Comparison of ENCODE assay signal across 11 mouse cellular contexts in the genomic region with DNA sequence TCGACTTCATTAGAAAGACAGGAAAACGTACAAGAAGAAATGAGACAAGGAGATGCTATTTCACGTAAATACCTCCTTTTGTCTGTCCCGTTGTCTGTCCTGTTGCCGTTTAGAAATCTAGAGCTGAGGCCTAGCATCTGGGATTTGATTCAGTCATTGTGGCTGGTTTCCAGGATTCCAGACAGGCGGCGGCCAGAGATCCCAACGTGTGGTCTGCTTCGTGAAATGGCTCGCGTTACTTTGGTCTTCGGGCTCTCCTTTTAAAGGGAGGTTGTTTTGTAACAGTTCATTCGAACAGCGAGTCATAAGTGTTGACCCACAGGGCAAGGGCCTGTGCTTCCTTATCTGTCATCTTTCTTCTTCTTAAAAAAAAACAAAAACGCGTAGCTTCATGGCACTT. TPM values are rescaled to one million over a fixed set of nuclear protein-coding genes. Genes with fewer than 3 reads are reported as not detected.
A peak's percentile ranks its signal among the peaks of the same experiment; 100 is the strongest.
DNase-seq lines count a peak whose midpoint lies in the region; ATAC-seq and TF ChIP-seq lines count a peak whose summit lies in the region.
"Had no signal": no experiment of that assay in that cellular context is flagged by ENCODE, and none has a peak within 500 bp of the region (broad histone marks: within the 10 kb centered on the region; RNA-seq: fewer than 3 reads in every experiment).

A gene (minus strand): TSS at position 223 of the 400 bp plus-strand sequence.

- no peak within 1 kb of the TSS for H3K9ac ChIP-seq in forebrain, embryonic 14.5 days (ENCODE audit: low read length)
- H3K9ac ChIP-seq in forebrain, embryonic 15.5 days (replicated peaks), result no peak within 1 kb of the TSS
- H3K9ac ChIP-seq in lung, embryonic 16.5 days (ENCODE audit: low read length), result no peak within 1 kb of the TSS
- H3K9ac ChIP-seq in limb, embryonic 12.5 days (replicated peaks), result no peak within 1 kb of the TSS
- H3K9ac ChIP-seq: liver, embryonic 12.5 days had no signal

- no peak for ATAC-seq in forebrain, embryonic 14.5 days
- no peak for ATAC-seq in forebrain, embryonic 15.5 days (replicated peaks)
- peak; percentile 7; the same call in 1 of the 2 replicates for ATAC-seq in lung, embryonic 16.5 days (ENCODE audit: low read depth)
- no peak for ATAC-seq in limb, embryonic 12.5 days (ENCODE audit: insufficient number of reproducible peaks, insufficient read depth, low FRiP score, low TSS enrichment, low read depth)
- ATAC-seq: intestine, embryonic 16.5 days; liver, embryonic 12.5 days had no signal

- TF ChIP-seq POLR2A in lung, adult 2 months (IDR thresholded peaks at IDR 0.05; ENCODE audit: borderline replicate concordance, extremely low read depth, low read depth, low read length), result no peak
- TF ChIP-seq POLR2A in brain, embryonic 14.5 days (IDR thresholded peaks at IDR 0.05; ENCODE audit: borderline replicate concordance, extremely low read depth, insufficient read depth, insufficient read length, poor library complexity, severe bottlenecking), result no peak

- no peak within 1 kb of the TSS for H3K4me2 ChIP-seq in forebrain, embryonic 14.5 days (ENCODE audit: low read length)
- H3K4me2 ChIP-seq in forebrain, embryonic 15.5 days (replicated peaks), result no peak within 1 kb of the TSS
- no peak within 1 kb of the TSS for H3K4me2 ChIP-seq in lung, embryonic 16.5 days (ENCODE audit: low read depth, low read length)
- H3K4me2 ChIP-seq in limb, embryonic 12.5 days, result no peak within 1 kb of the TSS
- H3K4me2 ChIP-seq: liver, embryonic 12.5 days had no signal

- no peaks in the 10 kb centered on the region for H3K9me3 ChIP-seq in forebrain, embryonic 14.5 days (replicated peaks; ENCODE audit: control insufficient read depth, low read length)
- no peaks in the 10 kb centered on the region for H3K9me3 ChIP-seq in forebrain, embryonic 15.5 days
- no peaks in the 10 kb centered on the region for H3K9me3 ChIP-seq in lung, embryonic 16.5 days (ENCODE audit: control insufficient read depth, low read length)
- H3K9me3 ChIP-seq in limb, embryonic 12.5 days, result no peaks in the 10 kb centered on the region
- H3K9me3 ChIP-seq: liver, embryonic 12.5 days had no signal

- TF ChIP-seq CTCF in lung, adult 2 months (IDR thresholded peaks at IDR 0.05; ENCODE audit: insufficient read depth, low read length), result no peak
- TF ChIP-seq CTCF in brain, embryonic 14.5 days (IDR thresholded peaks at IDR 0.05; ENCODE audit: borderline replicate concordance, extremely low read depth, insufficient read depth, insufficient read length), result no peak

- DNase-seq in forebrain, embryonic 14.5 days (ENCODE audit: low spot score), result peak; percentile 10
- no peak for DNase-seq in lung, adult 2 months
- DNase-seq in brain, embryonic 14.5 days (ENCODE audit: low read depth), result peak; percentile 25
- DNase-seq in frontal cortex, adult 2 months (ENCODE audit: extremely low spot score in 1 of 2, low spot score in 1 of 2), result no peak
- no peak for DNase-seq in layer of hippocampus, adult 18-20 months (ENCODE audit: low spot score in 2 of 2)
- DNase-seq: right cerebral cortex, adult 18-20 months had no signal

- no peaks in the 10 kb centered on the region for H3K27me3 ChIP-seq in forebrain, embryonic 14.5 days (replicated peaks; ENCODE audit: control insufficient read depth, insufficient read depth, low read length)
- H3K27me3 ChIP-seq in forebrain, embryonic 15.5 days, result no peaks in the 10 kb centered on the region
- no peaks in the 10 kb centered on the region for H3K27me3 ChIP-seq in lung, embryonic 16.5 days (ENCODE audit: control insufficient read depth, insufficient read depth, low read depth, low read length)
- H3K27me3 ChIP-seq in limb, embryonic 12.5 days, result peaks cover 38% of the 10 kb centered on the region
- H3K27me3 ChIP-seq: liver, embryonic 12.5 days had no signal

- no peaks in the 10 kb centered on the region for H3K4me1 ChIP-seq in forebrain, embryonic 14.5 days (ENCODE audit: control insufficient read depth, insufficient read depth, low read length)
- no peaks in the 10 kb centered on the region for H3K4me1 ChIP-seq in forebrain, embryonic 15.5 days
- H3K4me1 ChIP-seq in lung, embryonic 16.5 days (replicated peaks; ENCODE audit: control insufficient read depth, insufficient read depth, low read length), result no peaks in the 10 kb centered on the region
- H3K4me1 ChIP-seq in lung, adult 2 months (ENCODE audit: control insufficient read depth, insufficient read depth, low read length), result no peaks in the 10 kb centered on the region
- no peaks in the 10 kb centered on the region; the same call in 1 of the 2 replicates for H3K4me1 ChIP-seq in limb, embryonic 12.5 days (replicated peaks)

- H3K27ac ChIP-seq in forebrain, embryonic 14.5 days (ENCODE audit: low read depth, low read length), result no peak within 1 kb of the TSS
- H3K27ac ChIP-seq in forebrain, embryonic 15.5 days (replicated peaks), result no peak within 1 kb of the TSS
- no peak within 1 kb of the TSS for H3K27ac ChIP-seq in lung, embryonic 16.5 days (ENCODE audit: low read length)
- H3K27ac ChIP-seq in limb, embryonic 12.5 days, result no peak within 1 kb of the TSS
- H3K27ac ChIP-seq: liver, embryonic 12.5 days had no signal

- WGBS in forebrain, embryonic 14.5 days, result 72% methylated on average over 16 of the region's 16 CpGs
- whole genome bisulfite sequencing in forebrain, embryonic 15.5 days, result 75% methylated on average over 16 of the region's 16 CpGs
- 40% methylated on average over 16 of the region's 16 CpGs for WGBS in lung, embryonic 16.5 days
- 69% methylated on average over 16 of the region's 16 CpGs for WGBS in lung, adult 2 months
- 66% methylated on average over 16 of the region's 16 CpGs for WGBS in limb, embryonic 12.5 days

- H3K36me3 ChIP-seq in forebrain, embryonic 14.5 days (ENCODE audit: control insufficient read depth, insufficient read depth, low read length), result no peaks in the 10 kb centered on the region
- H3K36me3 ChIP-seq in forebrain, embryonic 15.5 days, result no peaks in the 10 kb centered on the region
- H3K36me3 ChIP-seq in lung, embryonic 16.5 days (ENCODE audit: control insufficient read depth, insufficient read depth, low read length), result no peaks in the 10 kb centered on the region
- no peaks in the 10 kb centered on the region for H3K36me3 ChIP-seq in limb, embryonic 12.5 days
- H3K36me3 ChIP-seq: liver, embryonic 12.5 days had no signal

- no peak within 1 kb of the TSS for H3K4me3 ChIP-seq in forebrain, embryonic 14.5 days (ENCODE audit: low read depth, low read length)
- H3K4me3 ChIP-seq in forebrain, embryonic 15.5 days, result no peak within 1 kb of the TSS
- H3K4me3 ChIP-seq in lung, embryonic 16.5 days (ENCODE audit: low read length), result no peak within 1 kb of the TSS
- no peak within 1 kb of the TSS for H3K4me3 ChIP-seq in lung, adult 2 months (replicated peaks; ENCODE audit: extremely low read depth, low read depth, low read length)
- H3K4me3 ChIP-seq in limb, embryonic 12.5 days (replicated peaks), result no peak within 1 kb of the TSS
- H3K4me3 ChIP-seq: liver, embryonic 12.5 days had no signal

RNA-seq across cellular contexts. Expression of the gene that starts here (rescaled TPM):
- 5.9 and 6.9 TPM in 2 replicates for polyA plus RNA-seq in forebrain, embryonic 14.5 days (2014; fragmentation: Nextera tagmentation; extraction: Ambion mirVana)
- polyA plus RNA-seq in forebrain, embryonic 15.5 days (2015; fragmentation: Nextera tagmentation; extraction: Ambion mirVana), result 7.8 and 8.1 TPM in 2 replicates
- 7.6 and 9.1 TPM in 2 replicates for polyA plus RNA-seq in lung, embryonic 16.5 days (2015; fragmentation: Nextera tagmentation; extraction: Ambion mirVana)
- 0.86 and 1.4 TPM in 2 replicates for polyA plus RNA-seq in lung, adult 2 months (2012; rRNA removed)
- 3.1 and 3.5 TPM in 2 replicates for polyA plus RNA-seq in brain, embryonic 14.5 days (2012; rRNA removed)
- 13.9 and 14.0 TPM in 2 replicates for polyA plus RNA-seq in limb, embryonic 12.5 days (2016; fragmentation: Nextera tagmentation; extraction: Ambion mirVana)
- 1.5 and 2.1 TPM in 2 replicates for polyA plus RNA-seq in frontal cortex, adult 2 months (2012; rRNA removed)
- 1 to 10 TPM; 1.0 to 1.5 TPM for total RNA-seq in layer of hippocampus, adult 18-20 months (2021)

Comparison
In these comparisons a context has a peak if more than half of its experiments do, and no peak if none do; other contexts are left out.
1. DNase-seq: peak in forebrain, embryonic 14.5 days (single experiment) and brain, embryonic 14.5 days (single experiment); none in lung, adult 2 months (single experiment), frontal cortex, adult 2 months (0 of 2) and layer of hippocampus, adult 18-20 months (0 of 2).